Mouse (Mus musculus): ENCODE results near the gene Slit1.

The Slit1 gene

GRCm38 (mm10) chr19:41686194-41686593 lies 57.3 kb downstream of the Slit1 start:
- DNase-seq (ENCODE audit: low spot score), result no peak

- DNase-seq (ENCODE audit: low spot score), result no peak
Observed at GRCm38 (mm10) chr19:41685453-41686086, 57.9 kb downstream of the Slit1 start.

GRCm38 (mm10) chr19:41684874-41685273 lies 58.6 kb downstream of the Slit1 start:
- DNase-seq (ENCODE audit: low spot score), result no peak

- DNase-seq (ENCODE audit: low spot score), result no peak
Observed at GRCm38 (mm10) chr19:41683951-41684350, 59.5 kb downstream of the Slit1 start.

- no peak for DNase-seq (ENCODE audit: low spot score)
Observed at GRCm38 (mm10) chr19:41680267-41680666, 63.2 kb downstream of the Slit1 start.

- no peak for DNase-seq (ENCODE audit: low spot score)
Observed at GRCm38 (mm10) chr19:41679028-41679427, 64.4 kb downstream of the Slit1 start.

GRCm38 (mm10) chr19:41677575-41677974 lies 65.9 kb downstream of the Slit1 start:
- no peak for DNase-seq (ENCODE audit: low spot score)

- no peak for DNase-seq (ENCODE audit: low spot score)
Observed at GRCm38 (mm10) chr19:41675583-41675982, 67.9 kb downstream of the Slit1 start.

GRCm38 (mm10) chr19:41674366-41674765 lies 69.1 kb downstream of the Slit1 start:
- no peak for DNase-seq (ENCODE audit: low spot score)

GRCm38 (mm10) chr19:41672836-41673235 lies 70.6 kb downstream of the Slit1 start:
- no peak for DNase-seq (ENCODE audit: low spot score)

- no peak for DNase-seq (ENCODE audit: low spot score)
Observed at GRCm38 (mm10) chr19:41670931-41671330, 72.5 kb downstream of the Slit1 start.

GRCm38 (mm10) chr19:41670473-41670872 lies 73.0 kb downstream of the Slit1 start:
- DNase-seq (ENCODE audit: low spot score), result no peak

GRCm38 (mm10) chr19:41669747-41670342 lies 73.6 kb downstream of the Slit1 start:
- DNase-seq (ENCODE audit: low spot score), result no peak

- no peak for DNase-seq (ENCODE audit: low spot score)
Observed at GRCm38 (mm10) chr19:41667591-41667990, 75.9 kb downstream of the Slit1 start.

GRCm38 (mm10) chr19:41665941-41666340 lies 77.5 kb downstream of the Slit1 start:
- DNase-seq (ENCODE audit: low spot score), result no peak

GRCm38 (mm10) chr19:41663506-41664242 lies 79.8 kb downstream of the Slit1 start:
- DNase-seq (ENCODE audit: low spot score), result peak; percentile 80

GRCm38 (mm10) chr19:41661466-41661865 lies 82.0 kb downstream of the Slit1 start:
- DNase-seq (ENCODE audit: low spot score), result no peak

- peak; percentile 76 for DNase-seq (ENCODE audit: low spot score)
Observed at GRCm38 (mm10) chr19:41660999-41661374, 82.5 kb downstream of the Slit1 start.

GRCm38 (mm10) chr19:41660294-41660998 lies 83.0 kb downstream of the Slit1 start:
- DNase-seq (ENCODE audit: low spot score), result no peak

- no peak for DNase-seq (ENCODE audit: low spot score)
Observed at GRCm38 (mm10) chr19:41657446-41657845, 86.0 kb downstream of the Slit1 start.

GRCm38 (mm10) chr19:41656671-41657070 lies 86.8 kb downstream of the Slit1 start:
- DNase-seq (ENCODE audit: low spot score), result no peak

- peak; percentile 90 for DNase-seq (ENCODE audit: low spot score)
Observed at GRCm38 (mm10) chr19:41655970-41656369, 87.5 kb downstream of the Slit1 start.
